Mouse (Mus musculus) stomach, postnatal 0 days (tissue): ENCODE measurements around the gene Gm45844. TPM values are rescaled to one million over a fixed set of nuclear protein-coding genes. Genes with fewer than 3 reads are reported as not detected.
A peak's percentile ranks its signal among the peaks of the same experiment; 100 is the strongest.
"Not testable (repeated sequence)": the region's sequence is repeated elsewhere in the genome, so short reads cannot be mapped to it uniquely, and the experiment has no call there.

Experiments
- ATAC-seq: fragments of 200-750 bp; cut with Nextera tagmentation; 2 replicates; pipeline ENCODE4 v1.8.0; 2017; ENCODE audit not compliant: low FRiP score, low TSS enrichment
- DNase-seq: peaks from one replicate; pipeline ENCODE4 v3.0.0-alpha.2; 2016; ENCODE audit warnings: low spot score
- H3K27ac ChIP-seq: fragments of 300-500 bp; sonication (generic); replicated peaks from 2 replicates; pipeline ENCODE4 v1.5.1; 2014; ENCODE audit warnings: mild to moderate bottlenecking, control low read depth
- H3K27me3 ChIP-seq: fragments of 300-500 bp; sonication (generic); 2 replicates; pipeline ENCODE4 v1.6.1; 2014; ENCODE audit warnings: low read length; ENCODE audit not compliant: control insufficient read depth, insufficient read depth
- H3K36me3 ChIP-seq: fragments of 300-500 bp; sonication (generic); 2 replicates; pipeline ENCODE4 v1.6.1; 2014; ENCODE audit warnings: low read length, mixed read lengths; ENCODE audit not compliant: control insufficient read depth, insufficient read depth
- H3K4me1 ChIP-seq: fragments of 300-500 bp; sonication (generic); replicated peaks from 2 replicates; pipeline ENCODE4 v1.6.1; 2014; ENCODE audit warnings: antibody characterized with exemption; ENCODE audit not compliant: control insufficient read depth, insufficient read depth
- H3K4me2 ChIP-seq: fragments of 300-500 bp; sonication (generic); replicated peaks from 2 replicates; pipeline ENCODE4 v1.6.1; 2014; ENCODE audit warnings: low read depth, mild to moderate bottlenecking, control low read depth, moderate library complexity
- H3K4me3 ChIP-seq: fragments of 300-500 bp; sonication (generic); 2 replicates; pipeline ENCODE4 v1.5.1; 2014; ENCODE audit warnings: low read depth, low read length, control low read depth
- H3K9ac ChIP-seq: fragments of 300-500 bp; sonication (generic); 2 replicates; pipeline ENCODE4 v1.6.1; 2014; ENCODE audit warnings: mild to moderate bottlenecking, low read length, control low read depth, mixed read lengths
- H3K9me3 ChIP-seq: fragments of 300-500 bp; sonication (generic); 2 replicates; pipeline ENCODE4 v1.6.1; 2016; ENCODE audit warnings: low read length; ENCODE audit not compliant: control insufficient read depth
- CTCF ChIP-seq: IDR thresholded peaks from 2 replicates; pipeline ENCODE4 v1.5.1; 2016; ENCODE audit warnings: antibody characterized with exemption, low read depth, mild to moderate bottlenecking, moderate library complexity
- EP300 ChIP-seq: optimal IDR thresholded peaks from 2 replicates; pipeline ENCODE3; 2016; ENCODE audit warnings: antibody characterized with exemption
- WGBS: fragments of 180-500 bp; shearing (Covaris S2); extraction: QIAGEN DNeasy Blood & Tissue Kit; methylation state at CpG from one replicate; pipeline ENCODE4 v1.1.7; 2014; 5-methylcytosine and 5-hydroxymethylcytosine counted together
- polyA plus RNA-seq: library from polyadenylated mRNA; unstranded; fragments of >200 nt; fragmentation: Nextera tagmentation; extraction: Ambion mirVana; gene quantifications from 2 replicates; pipeline ENCODE4 v1.2.1, GENCODE M21; 2015

Gene Gm45844
- 1.8 and 2.3 TPM in 2 replicates for polyA plus RNA-seq

- Histone ChIP-seq H3K4me2 (peak within 1 kb of the TSS; percentile 44), H3K9ac (peak within 1 kb of the TSS; percentile 32; the same call in 1 of the 2 replicates), H3K4me3 (peak within 1 kb of the TSS; percentile 32), H3K27ac (0 out of 2 replicates have a peak within 1 kb of the TSS, but pooled peaks have one; percentile 58)
- H3K27me3 ChIP-seq, H3K9me3 ChIP-seq, H3K4me1 ChIP-seq, H3K36me3 ChIP-seq: not testable (repeated sequence)
- peak; percentile 94 for TF ChIP-seq CTCF
- 28% methylated on average over 45 of the region's 45 CpGs for WGBS
- peak; percentile 100 for ATAC-seq
- DNase-seq: peak; percentile 81
Observed at GRCm38 (mm10) chr7:7277966-7278567, at the start of gene Gm45844. Gene Gm45844 (minus strand): TSS chr7:7278289.

- H3K27ac ChIP-seq: no peak overlapping the region
- H3K4me3 ChIP-seq: no peak overlapping the region
- no peak for TF ChIP-seq EP300
- peak; percentile 77 for TF ChIP-seq CTCF
- WGBS: 73% methylated on average over 16 of the region's 16 CpGs
- peak; percentile 40 for DNase-seq
- peaks cover 11% of the 10 kb centered on the region for H3K36me3 ChIP-seq
- H3K9ac ChIP-seq: no peak overlapping the region
- no peaks in the 10 kb centered on the region for H3K4me1 ChIP-seq
- H3K9me3 ChIP-seq: no peaks in the 10 kb centered on the region
- no peak overlapping the region for H3K4me2 ChIP-seq
- ATAC-seq: no peak
- H3K27me3 ChIP-seq: no peaks in the 10 kb centered on the region
Observed at GRCm38 (mm10) chr7:7295595-7295994, 17.5 kb upstream of the Gm45844 start.

GRCm38 (mm10) chr7:7281383-7281782 is 3.3 kb upstream of the Gm45844 start:
- H3K9ac ChIP-seq: no peak overlapping the region

GRCm38 (mm10) chr7:7277556-7277955 is 533 bp downstream of the Gm45844 start:
- peak; percentile 69 for ATAC-seq
- Histone ChIP-seq H3K4me3 (peak overlapping the region; percentile 32), H3K9ac (peak overlapping the region; percentile 32; the same call in 1 of the 2 replicates), H3K4me2 (peak overlapping the region; percentile 44), H3K27ac (0 out of 2 replicates have a peak overlapping the region, but pooled peaks have one; percentile 58)
- H3K9me3 ChIP-seq, H3K36me3 ChIP-seq, H3K27me3 ChIP-seq, H3K4me1 ChIP-seq: not testable (repeated sequence)
- WGBS: 50% methylated on average over 24 of the region's 24 CpGs
- DNase-seq: peak; percentile 65

More at GRCm38 (mm10) chr7:7281383-7281782, 3.3 kb upstream of the Gm45844 start:
- Histone ChIP-seq H3K36me3 (peaks cover 3% of the 10 kb centered on the region; the same call in 1 of the 2 replicates), H3K27me3 (no peaks in the 10 kb centered on the region), H3K4me2 (no peak overlapping the region), H3K4me3 (no peak overlapping the region), H3K9me3 (no peaks in the 10 kb centered on the region), H3K4me1 (no peaks in the 10 kb centered on the region), H3K27ac (no peak overlapping the region)
- DNase-seq: no peak
- no peak for ATAC-seq
- 41% methylated on average over 1 of the region's 1 CpGs for WGBS
- no peak for TF ChIP-seq EP300
- no peak for TF ChIP-seq CTCF

- not testable (repeated sequence) for H3K4me3 ChIP-seq, H3K9me3 ChIP-seq, H3K4me1 ChIP-seq, H3K9ac ChIP-seq, H3K4me2 ChIP-seq, H3K27me3 ChIP-seq, H3K36me3 ChIP-seq, ATAC-seq, DNase-seq, H3K27ac ChIP-seq
- no CpG with 5 or more reads among the region's 1 CpGs for WGBS
Observed at GRCm38 (mm10) chr7:7247228-7247627, 30.9 kb downstream of the Gm45844 start, which contains the start of gene Vmn2r29. Gene Vmn2r29 (minus strand): TSS chr7:7247328.

GRCm38 (mm10) chr7:7209313-7210151 is 68.6 kb downstream of the Gm45844 start, which contains the start of gene Zfp772:
Gene Zfp772 (minus strand): TSS chr7:7209998.
- Histone ChIP-seq H3K9ac (peak within 1 kb of the TSS; percentile 52), H3K4me2 (peak within 1 kb of the TSS; percentile 53), H3K4me3 (peak within 1 kb of the TSS; percentile 45), H3K27ac (peak within 1 kb of the TSS; percentile 69)
- DNase-seq: peak; percentile 30
- not testable (repeated sequence) for H3K36me3 ChIP-seq, H3K9me3 ChIP-seq, H3K27me3 ChIP-seq, ATAC-seq, H3K4me1 ChIP-seq
- WGBS: 3% methylated on average over 24 of the region's 24 CpGs
